Mouse (Mus musculus): ENCODE data around the gene Gm8439. TPM values are rescaled to one million over a fixed set of nuclear protein-coding genes. Genes with fewer than 3 reads are reported as not detected.

Gene Gm8439
- polyA plus RNA-seq (2012; rRNA removed), result not detected in 2 replicates

GRCm38 (mm10) chr4:120588445-120588844 is at the start of gene Gm8439:
Gene Gm8439, plus strand, starts transcription at chr4:120588745.

GRCm38 (mm10) chr4:120569486-120570437 is 18.8 kb upstream of the Gm8439 start, which contains the start of gene Ctps:
Gene Ctps, minus strand, starts transcription at chr4:120570276.

Other genes with a start within 250 kb of the Gm8439 start
- gene Scmh1, start 183.5 kb upstream of the Gm8439 start, polyA plus RNA-seq (2012; rRNA removed), result 37.3 and 49.0 TPM in 2 replicates
- 0.14 and 0.21 TPM in 2 replicates for gene Slfnl1, start 56.5 kb upstream of the Gm8439 start, polyA plus RNA-seq (2012; rRNA removed)
- gene Ctps, start 18.5 kb upstream of the Gm8439 start, polyA plus RNA-seq (2012; rRNA removed), result 11.4 and 15.6 TPM in 2 replicates
- 205 and 324 TPM in 2 replicates for gene Cited4, start 77.8 kb downstream of the Gm8439 start, polyA plus RNA-seq (2012; rRNA removed)
- 15.5 and 16.7 TPM in 2 replicates for gene Kcnq4, start 159.9 kb downstream of the Gm8439 start, polyA plus RNA-seq (2012; rRNA removed)
- 245 and 406 TPM in 2 replicates for gene Nfyc, start 242.8 kb downstream of the Gm8439 start, polyA plus RNA-seq (2012; rRNA removed)

Data from ovary, adult 2 months (tissue).